Mouse (Mus musculus) neural tube, embryonic 14.5 days (tissue): Measurements from ENCODE around the gene Alox15. TPM values are rescaled to one million over a fixed set of nuclear protein-coding genes. Genes with fewer than 3 reads are reported as not detected.

Experiments used
- ATAC-seq: fragments of 200-750 bp; cut with Nextera tagmentation; 2 replicates; pipeline ENCODE4 v1.8.0; 2017; ENCODE audit warnings: low read depth, mild to moderate bottlenecking, moderate TSS enrichment, moderate library complexity
- H3K27ac ChIP-seq: fragments of 300-500 bp; sonication (generic); 2 replicates; pipeline ENCODE4 v1.5.1; 2014; ENCODE audit warnings: low read depth, mild to moderate bottlenecking, control low read depth, low read length, moderate library complexity, mixed read lengths
- H3K27me3 ChIP-seq: fragments of 300-500 bp; sonication (generic); 2 replicates; pipeline ENCODE4 v1.6.1; 2014; ENCODE audit warnings: low read length; ENCODE audit not compliant: control insufficient read depth, insufficient read depth
- H3K36me3 ChIP-seq: fragments of 300-500 bp; sonication (generic); 2 replicates; pipeline ENCODE4 v1.6.1; 2014; ENCODE audit warnings: low read length, mixed read lengths; ENCODE audit not compliant: control insufficient read depth, insufficient read depth
- H3K4me1 ChIP-seq: fragments of 300-500 bp; sonication (generic); 2 replicates; pipeline ENCODE4 v1.6.1; 2014; ENCODE audit warnings: low read length; ENCODE audit not compliant: control insufficient read depth, insufficient read depth
- H3K4me2 ChIP-seq: fragments of 300-500 bp; sonication (generic); 2 replicates; pipeline ENCODE4 v1.6.1; 2014; ENCODE audit warnings: mild to moderate bottlenecking, low read depth, low read length, control low read depth
- H3K4me3 ChIP-seq: fragments of 300-500 bp; sonication (generic); 2 replicates; pipeline ENCODE4 v1.5.1; 2014; ENCODE audit warnings: low read depth, low read length, control low read depth, mixed read lengths
- H3K9ac ChIP-seq: fragments of 300-500 bp; sonication (generic); replicated peaks from 2 replicates; pipeline ENCODE4 v1.6.1; 2014; ENCODE audit warnings: low read depth, mild to moderate bottlenecking, control low read depth, low read length, mixed read lengths
- H3K9me3 ChIP-seq: fragments of 300-500 bp; sonication (generic); 2 replicates; pipeline ENCODE4 v1.6.1; 2016; ENCODE audit warnings: low read length; ENCODE audit not compliant: control insufficient read depth
- WGBS: fragments of 180-500 bp; shearing (Covaris S2); extraction: QIAGEN DNeasy Blood & Tissue Kit; methylation state at CpG from one replicate; pipeline ENCODE4 v1.1.7; 2014; 5-methylcytosine and 5-hydroxymethylcytosine counted together
- polyA plus RNA-seq: library from polyadenylated mRNA; unstranded; fragments of >200 nt; fragmentation: Nextera tagmentation; extraction: Ambion mirVana; gene quantifications from 2 replicates; pipeline ENCODE4 v1.2.1, GENCODE M21; 2014

Alox15 gene
- polyA plus RNA-seq: not detected in 2 replicates

- Histone ChIP-seq H3K27ac (no peak within 1 kb of the TSS), H3K36me3 (no peaks in the 10 kb centered on the region), H3K27me3 (peaks cover 15% of the 10 kb centered on the region; the same call in 1 of the 2 replicates), H3K9ac (no peak within 1 kb of the TSS), H3K9me3 (no peaks in the 10 kb centered on the region), H3K4me1 (0 out of 2 replicates have a peak, but pooled peaks cover 2% of the 10 kb centered on the region), H3K4me2 (peak within 1 kb of the TSS; percentile 15; the same call in 1 of the 2 replicates), H3K4me3 (no peak within 1 kb of the TSS)
- ATAC-seq: no peak
- under 1% methylated on average over 19 of the region's 19 CpGs for WGBS
These were observed at the start of gene Alox15 for GRCm38 (mm10) chr11:70351868-70352267. Gene Alox15, minus strand, starts transcription at chr11:70352031.

DNA sequence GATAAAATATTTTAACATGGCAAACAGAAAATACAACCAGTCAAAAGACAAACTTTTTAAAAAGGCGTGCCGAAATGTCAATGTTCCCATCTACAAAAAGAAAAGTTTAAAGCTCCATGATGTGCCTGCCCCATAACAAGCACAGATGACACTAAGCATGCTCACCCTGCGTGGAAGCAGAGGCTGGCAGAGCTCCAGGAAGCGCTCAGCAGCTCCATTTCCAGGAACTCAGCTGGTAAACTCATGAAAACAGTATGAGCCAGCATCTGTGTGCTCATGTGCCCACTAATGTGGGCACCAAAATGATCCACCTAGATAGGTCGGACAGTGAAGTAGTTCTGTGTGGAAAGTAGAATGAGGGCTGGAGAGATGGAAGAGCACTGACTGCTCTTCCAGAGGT, 37.6 kb upstream of the Alox15 start:
- Histone ChIP-seq H3K4me3 (no peak overlapping the region), H3K27ac (no peak overlapping the region), H3K27me3 (no peaks in the 10 kb centered on the region), H3K9ac (no peak overlapping the region), H3K9me3 (no peaks in the 10 kb centered on the region), H3K4me1 (no peaks in the 10 kb centered on the region), H3K4me2 (no peak overlapping the region), H3K36me3 (peaks cover 20% of the 10 kb centered on the region)
- ATAC-seq: no peak
- 93% methylated on average over 5 of the region's 5 CpGs for WGBS

GRCm38 (mm10) chr11:70387436-70387835, 35.6 kb upstream of the Alox15 start:
- Histone ChIP-seq H3K4me3 (no peak overlapping the region), H3K27me3 (no peaks in the 10 kb centered on the region), H3K9ac (no peak overlapping the region), H3K27ac (no peak overlapping the region), H3K9me3 (no peaks in the 10 kb centered on the region), H3K4me2 (no peak overlapping the region), H3K36me3 (peaks cover 7% of the 10 kb centered on the region), H3K4me1 (no peaks in the 10 kb centered on the region)
- 94% methylated on average over 5 of the region's 5 CpGs for WGBS
- ATAC-seq: no peak

DNA sequence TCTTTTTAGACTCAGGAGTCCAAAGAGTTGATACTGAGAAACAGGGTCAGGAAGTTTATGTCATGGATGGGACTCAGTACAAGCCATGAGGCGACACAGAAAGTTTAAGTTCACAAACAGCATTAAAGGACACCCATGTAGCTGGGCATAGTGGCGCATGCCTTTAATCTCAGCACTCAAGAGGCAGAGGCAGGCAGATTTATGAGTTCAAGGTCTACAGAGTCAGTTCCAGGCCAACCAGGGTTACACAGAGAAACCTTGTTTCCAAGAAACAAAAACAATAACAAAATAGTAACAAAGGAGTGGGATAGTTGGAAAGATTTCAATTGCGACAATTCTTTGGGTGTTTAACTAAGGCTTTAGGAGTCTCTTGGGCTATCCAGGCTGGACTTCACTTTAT, 32.3 kb upstream of the Alox15 start:
- Histone ChIP-seq H3K9ac (no peak overlapping the region), H3K9me3 (no peaks in the 10 kb centered on the region)

GRCm38 (mm10) chr11:70381330-70381729, 29.5 kb upstream of the Alox15 start:
- no peak overlapping the region for H3K4me3 ChIP-seq
- H3K4me1 ChIP-seq: no peaks in the 10 kb centered on the region
- no peak for ATAC-seq
- no peak overlapping the region for H3K4me2 ChIP-seq
- 76% methylated on average over 2 of the region's 2 CpGs for WGBS
- H3K9ac ChIP-seq: no peak overlapping the region
- H3K27me3 ChIP-seq: no peaks in the 10 kb centered on the region
- H3K36me3 ChIP-seq: no peaks in the 10 kb centered on the region
- H3K9me3 ChIP-seq: no peaks in the 10 kb centered on the region
- no peak overlapping the region for H3K27ac ChIP-seq

More for the DNA sequence above, 32.3 kb upstream of the Alox15 start:
- H3K4me3 ChIP-seq: no peak overlapping the region
- 37% methylated on average over 3 of the region's 3 CpGs for WGBS
- H3K36me3 ChIP-seq: no peaks in the 10 kb centered on the region
- H3K4me1 ChIP-seq: no peaks in the 10 kb centered on the region
- no peak overlapping the region for H3K27ac ChIP-seq
- no peak overlapping the region for H3K4me2 ChIP-seq
- ATAC-seq: no peak
- no peaks in the 10 kb centered on the region for H3K27me3 ChIP-seq

DNA sequence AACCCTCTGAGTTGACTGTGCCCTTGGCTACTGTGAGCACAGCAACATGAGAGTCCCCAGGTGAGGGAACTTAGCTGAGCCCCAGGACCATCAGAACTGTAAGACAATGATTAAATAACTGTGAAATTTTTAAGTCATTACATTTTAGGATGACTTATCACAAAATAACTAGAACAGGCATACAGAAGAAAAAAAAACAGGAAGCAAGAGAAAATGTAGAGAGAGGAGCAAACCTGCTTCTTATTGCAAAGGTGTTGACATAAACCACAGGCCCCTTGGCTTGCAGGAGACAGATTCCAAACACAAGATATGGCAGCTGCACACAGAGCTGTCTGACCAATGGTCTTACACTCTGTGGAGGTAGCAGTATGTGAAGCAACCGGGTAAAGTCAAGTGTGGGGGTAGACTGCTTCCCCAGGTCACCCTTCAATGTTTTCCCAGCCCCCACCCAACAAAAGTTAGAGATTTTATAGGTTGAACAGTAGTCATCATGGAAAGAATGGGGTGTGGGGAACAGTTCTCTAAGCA, 28.7 kb upstream of the Alox15 start:
- H3K4me2 ChIP-seq: no peak overlapping the region
- no peak overlapping the region for H3K4me3 ChIP-seq
- WGBS: 86% methylated on average over 1 of the region's 1 CpGs
- no peak overlapping the region for H3K9ac ChIP-seq
- H3K36me3 ChIP-seq: no peaks in the 10 kb centered on the region
- ATAC-seq: no peak
- H3K27me3 ChIP-seq: no peaks in the 10 kb centered on the region
- H3K9me3 ChIP-seq: no peaks in the 10 kb centered on the region
- no peaks in the 10 kb centered on the region for H3K4me1 ChIP-seq
- no peak overlapping the region for H3K27ac ChIP-seq

DNA sequence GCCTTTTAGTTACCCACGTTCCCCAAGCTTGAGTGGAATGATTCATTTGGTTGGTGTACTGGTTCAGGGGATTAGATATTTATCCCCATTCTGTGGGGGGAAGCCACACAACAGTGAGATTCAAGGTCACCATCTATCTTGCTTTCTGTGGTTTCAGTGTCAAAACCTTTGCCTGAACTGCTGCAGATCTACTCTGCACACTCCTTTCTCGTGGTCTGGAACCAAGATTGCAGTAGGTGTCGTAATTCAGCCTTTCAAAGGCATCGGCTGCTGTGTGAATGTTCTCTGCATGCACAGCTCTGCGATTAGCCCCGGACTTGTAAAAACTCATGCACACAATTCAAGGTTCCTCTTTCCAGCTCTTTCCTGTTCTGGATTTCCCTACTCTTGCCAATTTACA, 24.2 kb upstream of the Alox15 start:
- Histone ChIP-seq H3K36me3 (no peaks in the 10 kb centered on the region), H3K9ac (no peak overlapping the region), H3K27me3 (no peaks in the 10 kb centered on the region), H3K4me2 (no peak overlapping the region), H3K4me3 (no peak overlapping the region), H3K27ac (no peak overlapping the region), H3K4me1 (no peaks in the 10 kb centered on the region), H3K9me3 (no peaks in the 10 kb centered on the region)
- WGBS: 71% methylated on average over 6 of the region's 6 CpGs
- ATAC-seq: no peak

DNA sequence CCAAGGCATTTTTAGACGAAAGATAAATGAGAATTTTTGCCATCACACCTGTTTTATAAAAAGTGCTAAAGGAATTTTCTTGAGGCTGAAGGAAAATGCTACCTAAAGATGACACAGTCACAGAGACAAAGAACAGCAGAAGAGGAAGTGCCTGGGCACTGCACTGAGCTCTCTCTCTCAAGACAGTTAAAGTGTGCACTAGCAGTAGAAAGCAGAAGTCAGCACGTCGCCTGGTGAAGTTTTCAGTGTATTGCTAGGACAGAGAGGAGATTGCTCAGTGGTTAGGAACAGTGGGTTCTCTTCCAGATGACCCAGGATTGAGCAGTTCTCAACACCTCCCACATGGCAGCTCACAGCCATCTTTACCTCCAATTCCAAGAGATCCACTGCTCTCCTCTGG, 22.5 kb upstream of the Alox15 start:
- Histone ChIP-seq H3K4me2 (no peak overlapping the region), H3K27me3 (no peaks in the 10 kb centered on the region), H3K4me3 (no peak overlapping the region), H3K27ac (no peak overlapping the region), H3K4me1 (no peaks in the 10 kb centered on the region), H3K9me3 (no peaks in the 10 kb centered on the region), H3K36me3 (no peaks in the 10 kb centered on the region), H3K9ac (no peak overlapping the region)
- 83% methylated on average over 3 of the region's 3 CpGs for WGBS
- ATAC-seq: no peak

DNA sequence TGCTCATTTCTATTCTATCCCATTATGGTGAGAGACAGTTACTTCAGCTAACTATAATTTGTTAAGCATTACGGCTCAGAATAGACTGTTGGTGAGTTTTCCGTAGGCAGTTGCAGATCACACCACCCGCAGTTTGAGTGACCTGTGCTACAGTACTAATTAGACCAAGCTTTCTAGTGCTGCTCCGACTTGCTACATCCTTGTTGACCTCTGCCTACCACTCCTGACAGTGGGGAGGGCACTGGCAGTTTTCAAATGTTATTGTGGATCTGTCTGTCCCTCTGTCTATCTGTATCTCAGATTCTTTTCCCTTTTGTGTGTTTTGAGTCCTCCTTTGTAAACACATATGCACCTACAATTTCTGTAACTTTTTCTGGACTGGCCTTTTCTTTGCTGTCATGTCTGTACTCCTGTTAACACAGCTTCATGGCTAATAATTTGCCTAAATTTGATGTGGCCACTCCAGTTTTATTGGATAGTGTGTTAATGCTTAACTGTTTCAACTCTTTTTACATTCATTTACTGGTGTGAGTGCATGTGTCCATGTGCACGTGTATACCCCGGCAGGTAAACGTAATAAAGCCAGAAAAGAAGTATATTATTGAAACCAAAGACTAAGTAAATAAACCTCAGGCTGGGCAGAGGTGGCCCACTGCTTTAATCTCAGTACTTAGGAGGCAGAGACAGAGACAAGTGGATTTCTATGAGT, 21.2 kb upstream of the Alox15 start:
- Histone ChIP-seq H3K27me3 (no peaks in the 10 kb centered on the region), H3K4me1 (no peaks in the 10 kb centered on the region), H3K27ac (no peak overlapping the region), H3K36me3 (no peaks in the 10 kb centered on the region), H3K4me2 (no peak overlapping the region), H3K9ac (no peak overlapping the region), H3K9me3 (no peaks in the 10 kb centered on the region), H3K4me3 (no peak overlapping the region)
- ATAC-seq: no peak
- 85% methylated on average over 7 of the region's 7 CpGs for WGBS
